11 mouse cellular contexts compared by ENCODE assay signal in genomic region chrX:36129037-36129770, GRCm38 (mm10). TPM values are rescaled to one million over a fixed set of nuclear protein-coding genes. Genes with fewer than 3 reads are reported as not detected.
DNase-seq lines count a peak whose midpoint lies in the region; ATAC-seq and TF ChIP-seq lines count a peak whose summit lies in the region.
"Had no signal": no experiment of that assay in that cellular context is flagged by ENCODE, and none has a peak within 500 bp of the region (broad histone marks: within the 10 kb centered on the region; RNA-seq: fewer than 3 reads in every experiment).

No protein-coding gene starts in this region.

- no peak overlapping the region for H3K4me3 ChIP-seq in embryonic facial prominence, embryonic 14.5 days (ENCODE audit: low read depth, low read length)
- H3K4me3 ChIP-seq in embryonic facial prominence, embryonic 10.5 days: no peak overlapping the region
- no peak overlapping the region for H3K4me3 ChIP-seq in heart, embryonic 14.5 days (ENCODE audit: control insufficient read depth in 1 of 2, insufficient read depth in 1 of 2, low read depth in 1 of 2, low read length in 2 of 2)
- no peak overlapping the region for H3K4me3 ChIP-seq in lung, postnatal 0 days (ENCODE audit: low read depth, low read length)
- H3K4me3 ChIP-seq in cerebellum, adult 2 months (replicated peaks; ENCODE audit: insufficient read depth, low read depth, low read length): no peak overlapping the region
- H3K4me3 ChIP-seq: erythroblast, embryonic 14.5 days; neural tube, embryonic 15.5 days had no signal

- no peak overlapping the region for H3K27ac ChIP-seq in embryonic facial prominence, embryonic 14.5 days (replicated peaks; ENCODE audit: low read depth, low read length)
- H3K27ac ChIP-seq in embryonic facial prominence, embryonic 10.5 days (replicated peaks): no peak overlapping the region
- H3K27ac ChIP-seq in heart, embryonic 14.5 days (replicated peaks in 1 of 2; ENCODE audit: control insufficient read depth in 1 of 2, insufficient read depth in 1 of 2, low read depth in 2 of 2, low read length in 2 of 2): peak overlapping the region; percentile 78 to 83
- peak overlapping the region; percentile 55; the same call in 1 of the 2 replicates for H3K27ac ChIP-seq in lung, postnatal 0 days (ENCODE audit: low read length)
- no peak overlapping the region for H3K27ac ChIP-seq in cerebellum, adult 2 months (ENCODE audit: insufficient read depth, low read length)
- H3K27ac ChIP-seq: neural tube, embryonic 15.5 days had no signal

- H3K36me3 ChIP-seq in embryonic facial prominence, embryonic 14.5 days (ENCODE audit: control insufficient read depth, insufficient read depth, low read length): no peaks in the 10 kb centered on the region
- no peaks in the 10 kb centered on the region for H3K36me3 ChIP-seq in embryonic facial prominence, embryonic 10.5 days (replicated peaks)
- H3K36me3 ChIP-seq in heart, embryonic 14.5 days (ENCODE audit: control insufficient read depth, insufficient read depth, low read length): 0 out of 2 replicates have a peak, but pooled peaks cover 16% of the 10 kb centered on the region
- H3K36me3 ChIP-seq in lung, postnatal 0 days (ENCODE audit: insufficient read depth, low read length): no peaks in the 10 kb centered on the region
- H3K36me3 ChIP-seq: neural tube, embryonic 15.5 days had no signal

- no peak overlapping the region for H3K9ac ChIP-seq in embryonic facial prominence, embryonic 14.5 days (ENCODE audit: low read depth, low read length)
- no peak overlapping the region for H3K9ac ChIP-seq in heart, embryonic 14.5 days (ENCODE audit: low read length)
- H3K9ac ChIP-seq in lung, postnatal 0 days (replicated peaks; ENCODE audit: low read depth): no peak overlapping the region
- H3K9ac ChIP-seq: neural tube, embryonic 15.5 days had no signal

- no peak overlapping the region for H3K4me2 ChIP-seq in embryonic facial prominence, embryonic 14.5 days (ENCODE audit: low read depth, low read length)
- peak overlapping the region; percentile 8; the same call in 1 of the 2 replicates for H3K4me2 ChIP-seq in heart, embryonic 14.5 days (ENCODE audit: low read length)
- 0 out of 2 replicates have a peak overlapping the region, but pooled peaks have one; percentile 14 for H3K4me2 ChIP-seq in lung, postnatal 0 days (replicated peaks; ENCODE audit: low read depth, low read length)
- H3K4me2 ChIP-seq: neural tube, embryonic 15.5 days had no signal

- ATAC-seq in embryonic facial prominence, embryonic 14.5 days (ENCODE audit: low read depth): no peak
- no peak for ATAC-seq in heart, embryonic 14.5 days (ENCODE audit: insufficient number of reproducible peaks, insufficient read depth, low FRiP score, low read depth)
- peak; percentile 54 for ATAC-seq in lung, postnatal 0 days

- TF ChIP-seq CTCF in lung, postnatal 0 days (IDR thresholded peaks at IDR 0.05): no peak
- TF ChIP-seq CTCF in cerebellum, adult 2 months (IDR thresholded peaks at IDR 0.05; ENCODE audit: borderline replicate concordance, insufficient read depth, low read depth, low read length): no peak

- WGBS in embryonic facial prominence, embryonic 14.5 days: 45% methylated on average over 10 of the region's 11 CpGs
- 70% methylated on average over 11 of the region's 11 CpGs for WGBS in embryonic facial prominence, embryonic 10.5 days
- 33% methylated on average over 11 of the region's 11 CpGs for WGBS in heart, embryonic 14.5 days
- 31% methylated on average over 11 of the region's 11 CpGs for WGBS in lung, postnatal 0 days
- 68% methylated on average over 11 of the region's 11 CpGs for WGBS in cerebellum, adult 2 months

- DNase-seq in embryonic facial prominence, embryonic 14.5 days (ENCODE audit: low spot score): peak; percentile 8
- DNase-seq in embryonic facial prominence, embryonic 10.5 days (ENCODE audit: low spot score): no peak
- peak; percentile 3 for DNase-seq in CD4-positive helper T cell, adult 2 months (ENCODE audit: low read depth, low spot score)
- peak; percentile 66 for DNase-seq in lung, postnatal 0 days (ENCODE audit: low spot score)
- no peak for DNase-seq in cerebellum, adult 2 months
- no peak for DNase-seq in right cerebral cortex, postnatal 14 days
- DNase-seq in adrenal gland, postnatal 14 days: no peak
- DNase-seq: layer of hippocampus, postnatal 36 days had no signal

- H3K4me1 ChIP-seq in embryonic facial prominence, embryonic 14.5 days (ENCODE audit: control insufficient read depth, insufficient read depth, low read length): no peaks in the 10 kb centered on the region
- H3K4me1 ChIP-seq in embryonic facial prominence, embryonic 10.5 days: no peaks in the 10 kb centered on the region
- peaks cover 0 to 6% of the 10 kb centered on the region in 2 experiments; a peak in 2 of 4 replicates for H3K4me1 ChIP-seq in heart, embryonic 14.5 days (ENCODE audit: control insufficient read depth in 2 of 2, insufficient read depth in 2 of 2, low read length in 2 of 2)
- no peaks in the 10 kb centered on the region for H3K4me1 ChIP-seq in lung, postnatal 0 days (ENCODE audit: insufficient read depth, low read depth, low read length)
- no peaks in the 10 kb centered on the region for H3K4me1 ChIP-seq in cerebellum, adult 2 months (ENCODE audit: control insufficient read depth, insufficient read depth, low read length)
- H3K4me1 ChIP-seq: neural tube, embryonic 15.5 days had no signal

- H3K27me3 ChIP-seq in embryonic facial prominence, embryonic 14.5 days (replicated peaks; ENCODE audit: control insufficient read depth, insufficient read depth, low read length): no peaks in the 10 kb centered on the region
- no peaks in the 10 kb centered on the region for H3K27me3 ChIP-seq in embryonic facial prominence, embryonic 10.5 days (replicated peaks; ENCODE audit: low read depth, poor library complexity, severe bottlenecking)
- H3K27me3 ChIP-seq in heart, embryonic 14.5 days (ENCODE audit: control insufficient read depth, insufficient read depth, low read length): no peaks in the 10 kb centered on the region
- H3K27me3 ChIP-seq in lung, postnatal 0 days (replicated peaks; ENCODE audit: insufficient read depth, low read length): no peaks in the 10 kb centered on the region
- no peaks in the 10 kb centered on the region for H3K27me3 ChIP-seq in cerebellum, adult 2 months (ENCODE audit: control insufficient read depth, insufficient read depth, low read length)
- H3K27me3 ChIP-seq: neural tube, embryonic 15.5 days had no signal

- TF ChIP-seq EP300 in lung, postnatal 0 days (IDR thresholded peaks at IDR 0.05): no peak

- TF ChIP-seq POLR2A in cerebellum, adult 2 months (IDR thresholded peaks at IDR 0.05; ENCODE audit: borderline replicate concordance, insufficient read depth, low read length): no peak

- no peaks in the 10 kb centered on the region for H3K9me3 ChIP-seq in embryonic facial prominence, embryonic 14.5 days (ENCODE audit: control insufficient read depth, low read length)
- H3K9me3 ChIP-seq in embryonic facial prominence, embryonic 10.5 days: no peaks in the 10 kb centered on the region
- H3K9me3 ChIP-seq in heart, embryonic 14.5 days (ENCODE audit: control insufficient read depth, low read length): no peaks in the 10 kb centered on the region
- no peaks in the 10 kb centered on the region for H3K9me3 ChIP-seq in lung, postnatal 0 days (ENCODE audit: low read length)
- H3K9me3 ChIP-seq: neural tube, embryonic 15.5 days had no signal

RNA-seq across cellular contexts. Expression of gene Il13ra1, which starts 17.3 kb away (rescaled TPM):
- 19.5 and 20.7 TPM in 2 replicates for polyA plus RNA-seq in embryonic facial prominence, embryonic 14.5 days (2014; fragmentation: Nextera tagmentation; extraction: Ambion mirVana)
- polyA plus RNA-seq in embryonic facial prominence, embryonic 10.5 days (2016; fragmentation: Nextera tagmentation; extraction: Ambion mirVana): 3.8 and 5.0 TPM in 2 replicates
- 36.4 and 38.1 TPM in 2 replicates for polyA plus RNA-seq in heart, embryonic 14.5 days (2014; fragmentation: Nextera tagmentation; extraction: Ambion mirVana)
- 21.1 and 21.2 TPM in 2 replicates for polyA plus RNA-seq in lung, postnatal 0 days (2015; fragmentation: Nextera tagmentation; extraction: Ambion mirVana)
- polyA plus RNA-seq in cerebellum, adult 2 months (2012; rRNA removed): 2.3 and 3.0 TPM in 2 replicates
- total RNA-seq in adrenal gland, postnatal 14 days (2021): 8.7 and 10.4 TPM in 2 replicates
- polyA plus RNA-seq: erythroblast, embryonic 14.5 days had no signal

Comparison
In these comparisons a context has a peak if more than half of its experiments do, and no peak if none do; other contexts are left out.
1. DNase-seq: peak in embryonic facial prominence, embryonic 14.5 days (single experiment), CD4-positive helper T cell, adult 2 months (single experiment) and lung, postnatal 0 days (single experiment); none in embryonic facial prominence, embryonic 10.5 days (single experiment), cerebellum, adult 2 months (0 of 2), right cerebral cortex, postnatal 14 days (single experiment) and adrenal gland, postnatal 14 days (single experiment).
2. H3K27ac ChIP-seq: peak in heart, embryonic 14.5 days (2 of 2) and lung, postnatal 0 days (single experiment); none in embryonic facial prominence, embryonic 14.5 days (single experiment), embryonic facial prominence, embryonic 10.5 days (single experiment) and cerebellum, adult 2 months (single experiment).